Mouse (Mus musculus) heart, embryonic 14.5 days (tissue): ENCODE results near the gene Cr1l. TPM values are rescaled to one million over a fixed set of nuclear protein-coding genes. Genes with fewer than 3 reads are reported as not detected.

Experiments used
- polyA plus RNA-seq: library from polyadenylated mRNA; unstranded; fragments of >200 nt; fragmentation: Nextera tagmentation; extraction: Ambion mirVana; gene quantifications from 2 replicates; pipeline ENCODE4 v1.2.1, GENCODE M21; 2014

The Cr1l gene
- polyA plus RNA-seq, 1 experiment from 2014 or later: 67.3 TPM

Other genes with a start within 250 kb of the Cr1l start
- 103 and 106 TPM in 2 replicates for gene Cd34, start 192.8 kb downstream of the Cr1l start, polyA plus RNA-seq
- gene Cd46, start 39.3 kb downstream of the Cr1l start, polyA plus RNA-seq: 0.53 and 0.54 TPM in 2 replicates
- gene Cr2, start 45.1 kb upstream of the Cr1l start, polyA plus RNA-seq: 0.15 and 0.38 TPM in 2 replicates